Mouse (Mus musculus): Measurements from ENCODE around the gene Usp37. TPM values are rescaled to one million over a fixed set of nuclear protein-coding genes. Genes with fewer than 3 reads are reported as not detected.

Usp37 gene
- polyA plus RNA-seq (2015; fragmentation: Nextera tagmentation; extraction: Ambion mirVana): 24.1 and 26.6 TPM in 2 replicates

DNA sequence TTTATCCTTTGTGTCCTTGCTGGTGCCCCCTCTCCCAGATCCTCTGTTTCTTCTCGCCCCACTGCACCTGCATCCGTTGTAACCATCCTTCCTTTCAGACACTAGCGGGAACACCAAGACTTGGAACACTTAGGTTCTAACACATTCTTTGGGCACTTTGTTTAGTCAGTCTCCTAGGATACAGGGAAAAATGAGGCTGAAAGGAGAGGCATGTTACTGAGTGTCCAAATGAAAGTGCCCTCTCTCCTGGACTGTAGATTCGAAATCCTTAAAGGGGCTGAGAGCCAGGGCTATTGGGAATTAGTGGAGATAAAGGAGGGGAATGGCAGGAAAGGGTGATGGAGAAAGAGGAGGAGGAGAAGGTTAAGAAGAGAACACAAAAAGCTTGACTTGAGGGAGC lies at the start of gene Usp37:
Usp37 (minus strand) TSS at position 101 of the 400 bp plus-strand sequence.
- Histone ChIP-seq H3K4me1 (no peaks in the 10 kb centered on the region), H3K9me3 (no peaks in the 10 kb centered on the region), H3K9ac (no peak within 1 kb of the TSS), H3K4me3 (replicated peaks) (no peak within 1 kb of the TSS), H3K27me3 (replicated peaks) (no peaks in the 10 kb centered on the region), H3K4me2 (no peak within 1 kb of the TSS), H3K27ac (no peak within 1 kb of the TSS), H3K36me3 (no peaks in the 10 kb centered on the region)
- WGBS: 78% methylated on average over 4 of the region's 4 CpGs
- no peak for ATAC-seq (ENCODE audit: insufficient read depth, low FRiP score, low read depth)

DNA sequence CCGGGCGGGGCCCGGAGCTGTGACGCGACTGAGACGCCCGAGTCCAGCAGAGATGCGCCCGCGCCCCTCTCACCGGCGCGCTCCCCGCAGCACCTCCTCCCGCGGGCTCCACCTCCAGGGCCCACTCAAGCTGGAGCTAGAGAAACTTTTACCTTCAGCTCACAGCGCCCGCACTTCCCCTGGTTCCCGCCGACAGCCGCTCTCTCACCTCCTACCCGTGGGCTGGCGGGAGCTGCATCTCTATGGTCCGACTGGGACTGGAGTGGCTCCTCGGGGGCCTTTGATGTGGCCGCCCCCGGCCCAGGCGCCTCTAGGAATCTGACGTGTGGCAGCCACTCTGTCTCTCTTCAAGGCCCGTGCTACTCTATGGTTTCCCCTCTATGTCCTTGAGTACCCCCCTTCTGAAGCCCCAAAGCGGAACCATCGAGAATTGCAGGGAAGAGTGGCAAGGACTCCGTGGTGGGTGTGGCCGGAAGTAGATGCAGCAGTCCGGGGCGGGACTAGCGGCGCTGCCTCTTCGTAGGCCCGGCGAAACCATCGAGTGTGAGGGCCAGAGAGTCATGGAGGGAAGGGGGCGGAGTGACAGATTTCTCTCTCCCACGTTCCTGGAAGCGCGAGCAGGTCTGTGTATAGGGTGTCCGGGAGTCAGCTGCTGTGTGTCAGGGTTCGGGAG lies 43.8 kb upstream of the Usp37 start, which contains the start of the genes Zfp142 and Bcs1l:
Zfp142 (minus strand) TSS at position 474 of the 673 bp plus-strand sequence.
Bcs1l (plus strand) TSS at position 517 of the 673 bp plus-strand sequence.
- Histone ChIP-seq H3K9me3 (no peaks in the 10 kb centered on the region), H3K9ac (peak within 1 kb of the TSS; percentile 82), H3K36me3 (peaks cover 18% of the 10 kb centered on the region), H3K27me3 (replicated peaks) (no peaks in the 10 kb centered on the region), H3K4me3 (replicated peaks) (peak within 1 kb of the TSS; percentile 94), H3K4me2 (peak within 1 kb of the TSS; percentile 92), H3K4me1 (peaks cover 11% of the 10 kb centered on the region), H3K27ac (peak within 1 kb of the TSS; percentile 89)
- ATAC-seq (ENCODE audit: insufficient read depth, low FRiP score, low read depth): peak; percentile 98
- WGBS: 0% methylated on average over 48 of the region's 48 CpGs

DNA sequence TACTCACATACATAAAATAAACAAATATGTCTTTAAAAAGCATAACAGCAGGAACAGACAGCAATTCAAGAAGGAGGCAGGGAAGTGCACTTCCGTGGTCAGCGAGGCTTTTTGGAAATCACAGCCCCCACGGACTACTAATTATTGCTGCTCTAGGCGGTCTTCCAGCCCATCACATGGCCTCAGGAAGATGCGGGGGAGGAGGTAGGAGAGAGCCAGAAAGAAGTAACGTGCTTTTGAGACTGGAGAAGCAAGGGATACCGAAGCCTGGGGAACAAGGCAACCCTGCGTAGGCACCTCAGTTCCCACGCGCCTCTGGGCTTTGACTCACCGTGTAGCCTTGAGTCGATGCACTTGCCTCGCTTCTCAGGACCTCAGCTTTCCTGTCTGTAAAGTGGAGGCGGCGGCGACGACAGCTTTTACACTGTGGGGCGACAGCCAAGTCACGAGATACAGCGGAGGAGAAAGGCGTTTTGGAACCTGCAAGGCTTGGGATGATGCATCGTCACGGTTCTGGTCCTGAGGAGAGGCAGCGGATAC lies 43.2 kb upstream of the Usp37 start:
- Histone ChIP-seq H3K9ac (peak overlapping the region; percentile 73), H3K4me3 (replicated peaks) (peak overlapping the region; percentile 94)

DNA sequence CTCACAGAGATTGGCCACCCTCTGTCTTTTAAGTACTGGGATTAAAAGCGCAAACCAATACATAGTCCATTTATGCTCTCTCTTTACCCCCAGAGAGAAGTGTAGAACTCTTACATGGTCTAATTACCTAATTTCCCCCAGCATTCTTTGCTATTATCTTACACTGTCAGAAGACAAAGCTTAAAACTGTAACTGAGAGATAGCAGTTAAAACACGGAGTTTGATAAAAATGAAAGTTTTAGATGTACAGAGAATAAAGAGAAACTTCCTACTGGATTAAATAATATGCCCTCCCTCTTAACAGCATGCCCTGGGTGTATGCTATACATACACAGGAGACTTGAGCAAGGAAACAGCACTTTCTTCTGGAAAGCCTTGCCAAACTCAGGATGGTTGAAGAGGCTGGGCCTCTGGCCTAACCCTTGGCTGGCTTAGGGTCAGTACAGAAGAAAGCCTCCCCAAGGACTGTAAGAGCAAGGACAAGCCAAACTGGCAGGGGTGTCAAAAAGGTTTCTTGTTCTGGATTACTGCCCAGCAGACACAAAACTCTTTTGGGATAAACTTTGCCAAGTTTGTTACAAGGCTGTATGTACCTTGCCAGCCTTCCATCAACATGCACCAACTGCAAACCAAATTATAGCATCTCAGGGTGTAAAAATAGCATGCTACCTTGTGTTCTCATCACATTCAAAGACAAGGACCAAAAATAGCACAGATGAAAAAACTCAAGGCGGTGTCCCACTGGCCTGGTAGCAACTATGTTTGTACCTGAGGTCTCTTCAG lies 40.7 kb upstream of the Usp37 start:
- H3K4me1 ChIP-seq: peaks cover 11% of the 10 kb centered on the region
- H3K36me3 ChIP-seq: peaks cover 5% of the 10 kb centered on the region; the same call in 1 of the 2 replicates
- H3K27me3 ChIP-seq (replicated peaks): no peaks in the 10 kb centered on the region
- H3K4me3 ChIP-seq (replicated peaks): no peak overlapping the region
- no peak overlapping the region for H3K4me2 ChIP-seq
- no peak overlapping the region for H3K27ac ChIP-seq
- no peaks in the 10 kb centered on the region for H3K9me3 ChIP-seq
- ATAC-seq (ENCODE audit: insufficient read depth, low FRiP score, low read depth): no peak
- 93% methylated on average over 3 of the region's 3 CpGs for WGBS
- H3K9ac ChIP-seq: no peak overlapping the region

More for the DNA sequence above, 43.2 kb upstream of the Usp37 start:
- Histone ChIP-seq H3K4me2 (peak overlapping the region; percentile 92), H3K27me3 (replicated peaks) (no peaks in the 10 kb centered on the region), H3K9me3 (no peaks in the 10 kb centered on the region), H3K4me1 (peaks cover 11% of the 10 kb centered on the region), H3K36me3 (peaks cover 18% of the 10 kb centered on the region), H3K27ac (peak overlapping the region; percentile 89)
- no peak for ATAC-seq (ENCODE audit: insufficient read depth, low FRiP score, low read depth)
- WGBS: under 1% methylated on average over 24 of the region's 24 CpGs

DNA sequence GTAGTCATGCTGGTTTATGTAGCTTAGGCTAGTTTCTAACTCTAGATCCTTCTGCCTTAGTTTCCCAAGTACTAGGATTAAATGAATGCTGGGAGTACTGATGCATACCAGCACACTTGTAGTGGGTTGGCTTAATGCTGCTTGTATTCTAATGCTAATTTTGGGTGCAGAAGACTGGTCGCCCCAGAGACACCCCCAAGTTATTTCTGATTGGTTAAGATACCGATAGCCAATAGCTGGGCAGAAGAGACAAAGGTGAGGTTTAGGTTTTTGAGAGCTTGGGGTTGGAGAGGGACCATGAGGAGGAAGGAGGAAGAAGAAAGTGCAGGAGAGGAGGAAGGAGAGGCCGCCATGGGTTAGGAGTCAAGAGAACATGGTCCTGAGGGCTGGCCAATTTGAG lies 38.5 kb upstream of the Usp37 start:
- H3K9me3 ChIP-seq: no peaks in the 10 kb centered on the region
- no peaks in the 10 kb centered on the region for H3K27me3 ChIP-seq (replicated peaks)
- peaks cover 12% of the 10 kb centered on the region; the same call in 1 of the 2 replicates for H3K36me3 ChIP-seq
- 80% methylated on average over 3 of the region's 3 CpGs for WGBS
- H3K4me1 ChIP-seq: peaks cover 8% of the 10 kb centered on the region
- no peak for ATAC-seq (ENCODE audit: insufficient read depth, low FRiP score, low read depth)
- H3K27ac ChIP-seq: no peak overlapping the region
- H3K4me2 ChIP-seq: no peak overlapping the region
- H3K9ac ChIP-seq: no peak overlapping the region
- H3K4me3 ChIP-seq (replicated peaks): no peak overlapping the region

DNA sequence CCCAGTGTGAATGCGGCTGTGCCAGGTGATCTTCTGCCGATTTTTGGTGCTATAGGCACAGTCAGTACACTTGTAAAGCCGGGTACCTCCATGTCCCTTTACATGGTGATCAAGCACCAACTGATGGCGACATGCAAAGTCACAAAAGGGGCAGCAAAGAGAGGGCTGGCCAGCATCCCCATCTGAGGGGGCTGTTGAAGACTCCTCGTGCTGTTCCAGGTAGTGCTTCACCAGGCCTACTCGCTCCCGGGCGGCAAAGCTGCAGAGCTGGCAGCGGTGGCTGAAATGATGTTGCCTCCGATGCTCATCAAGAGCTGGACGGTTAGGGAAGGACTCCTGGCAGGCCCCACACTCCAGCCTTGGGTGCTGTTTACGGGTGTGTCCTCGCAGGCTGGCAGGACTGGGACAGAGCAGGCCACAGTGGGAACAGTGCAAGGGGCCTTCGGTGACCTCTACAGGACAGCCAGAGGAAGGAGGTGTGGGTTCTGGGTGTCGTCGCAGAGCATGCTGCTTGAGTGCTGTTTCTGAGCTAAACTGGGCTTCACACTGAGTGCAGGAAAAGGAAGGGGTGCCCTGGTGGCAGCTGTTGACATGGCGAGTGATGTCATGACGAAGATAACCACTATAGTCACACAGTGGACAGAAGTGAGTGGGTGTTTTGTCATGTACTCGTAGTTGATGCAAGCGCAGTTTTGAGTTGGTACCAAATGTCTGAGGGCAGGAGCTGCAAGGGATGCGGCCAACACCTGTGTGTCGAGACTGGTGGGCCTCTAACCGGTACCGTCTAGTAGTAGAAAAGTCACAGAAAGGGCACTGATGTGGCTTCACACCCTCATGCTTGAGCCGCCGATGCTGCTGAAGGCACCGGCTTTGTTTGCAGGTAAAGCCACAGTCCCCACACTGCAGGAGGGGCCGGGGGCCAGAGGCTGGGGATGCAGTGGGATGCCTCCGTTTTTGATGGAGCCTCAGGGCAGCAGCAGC lies 25.9 kb upstream of the Usp37 start:
- Histone ChIP-seq H3K27ac (no peak overlapping the region), H3K4me3 (replicated peaks) (no peak overlapping the region), H3K4me2 (no peak overlapping the region), H3K36me3 (peaks cover 74% of the 10 kb centered on the region), H3K9me3 (no peaks in the 10 kb centered on the region), H3K4me1 (no peaks in the 10 kb centered on the region), H3K9ac (no peak overlapping the region), H3K27me3 (replicated peaks) (no peaks in the 10 kb centered on the region)
- no peak for ATAC-seq (ENCODE audit: insufficient read depth, low FRiP score, low read depth)
- 91% methylated on average over 29 of the region's 29 CpGs for WGBS

DNA sequence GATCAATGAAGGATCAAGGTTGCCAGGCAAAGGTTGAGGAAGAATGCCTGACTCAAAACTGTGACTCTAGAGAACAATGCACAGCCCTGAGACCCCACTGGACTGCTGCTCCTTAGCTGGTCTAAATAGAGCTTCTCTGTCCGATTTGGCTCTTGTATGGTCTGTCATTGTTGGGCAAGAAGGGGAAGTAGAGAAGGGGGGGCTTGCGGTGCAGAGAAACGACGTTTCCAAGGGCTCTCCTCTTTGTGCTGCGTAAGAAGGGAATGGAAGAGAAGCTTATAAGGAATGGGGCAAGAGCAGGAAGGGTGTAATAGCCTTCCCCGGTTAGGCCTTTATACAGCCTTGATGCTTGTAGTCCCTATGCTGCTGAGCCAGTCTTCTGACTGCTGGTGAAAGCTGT lies 21.8 kb upstream of the Usp37 start:
- Histone ChIP-seq H3K4me2 (no peak overlapping the region), H3K27me3 (replicated peaks) (no peaks in the 10 kb centered on the region), H3K4me3 (replicated peaks) (no peak overlapping the region), H3K36me3 (peaks cover 56% of the 10 kb centered on the region), H3K4me1 (no peaks in the 10 kb centered on the region), H3K27ac (no peak overlapping the region), H3K9me3 (no peaks in the 10 kb centered on the region), H3K9ac (no peak overlapping the region)
- WGBS: 85% methylated on average over 6 of the region's 6 CpGs
- ATAC-seq (ENCODE audit: insufficient read depth, low FRiP score, low read depth): no peak

DNA sequence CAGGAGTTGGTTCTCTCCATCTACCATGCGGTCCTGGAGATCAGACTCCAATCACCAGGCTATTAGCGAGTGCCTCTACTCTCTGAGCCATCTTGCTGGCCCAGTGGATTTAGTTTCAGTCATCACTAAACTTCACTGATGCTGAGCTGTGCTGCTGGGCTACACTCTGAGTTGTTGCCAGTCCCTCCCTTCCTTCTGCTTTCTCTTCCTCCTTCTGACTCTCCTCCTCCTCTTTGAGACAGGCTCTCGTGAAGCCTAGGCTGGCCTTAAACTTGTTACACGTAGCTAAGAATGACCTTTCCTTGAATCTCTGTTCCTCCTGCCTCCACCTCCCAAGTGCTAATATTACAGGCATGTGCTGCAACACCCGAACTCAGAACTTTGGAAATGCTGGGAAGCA lies 15.0 kb upstream of the Usp37 start:
- no peak for ATAC-seq (ENCODE audit: insufficient read depth, low FRiP score, low read depth)
- Histone ChIP-seq H3K9me3 (no peaks in the 10 kb centered on the region), H3K4me3 (replicated peaks) (no peak overlapping the region), H3K4me1 (no peaks in the 10 kb centered on the region), H3K4me2 (no peak overlapping the region), H3K9ac (no peak overlapping the region), H3K27me3 (replicated peaks) (no peaks in the 10 kb centered on the region), H3K27ac (no peak overlapping the region), H3K36me3 (peaks cover 4% of the 10 kb centered on the region)
- WGBS: 76% methylated on average over 5 of the region's 5 CpGs

DNA sequence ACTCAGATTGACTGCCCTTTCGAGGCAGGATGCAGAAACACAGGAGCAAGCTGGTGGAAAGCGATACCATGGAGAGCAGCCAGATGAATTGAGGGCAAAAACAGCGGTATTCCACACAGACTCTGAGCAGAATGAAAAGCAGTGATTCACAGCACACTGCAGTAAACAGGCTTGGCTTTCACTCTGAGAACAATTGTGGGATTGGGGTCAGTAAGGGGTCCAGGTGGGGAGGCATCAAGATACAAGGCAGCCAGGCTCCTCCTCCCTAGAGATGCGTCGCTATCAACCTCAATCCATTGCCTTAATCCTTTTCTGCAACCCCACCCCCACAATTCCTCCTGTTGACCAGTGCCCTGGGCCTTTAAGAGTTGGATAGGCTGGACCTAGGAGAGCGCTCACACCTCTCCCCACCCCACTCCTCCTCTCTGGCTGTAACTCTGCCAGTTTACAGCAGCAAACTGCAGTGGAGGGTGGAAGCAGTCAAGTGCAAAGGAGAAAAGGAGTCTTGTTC lies 1.6 kb downstream of the Usp37 start, which contains the start of gene Plcd4:
Plcd4 (plus strand) TSS at position 438 of the 511 bp plus-strand sequence.
- H3K27me3 ChIP-seq (replicated peaks): no peaks in the 10 kb centered on the region
- no peak within 1 kb of the TSS for H3K4me3 ChIP-seq (replicated peaks)
- no peak within 1 kb of the TSS for H3K27ac ChIP-seq
- WGBS: 9% methylated on average over 6 of the region's 6 CpGs
- 0 out of 2 replicates have a peak within 1 kb of the TSS, but pooled peaks have one; percentile 1 for H3K4me2 ChIP-seq
- no peaks in the 10 kb centered on the region for H3K9me3 ChIP-seq
- no peak for ATAC-seq (ENCODE audit: insufficient read depth, low FRiP score, low read depth)
- no peaks in the 10 kb centered on the region for H3K4me1 ChIP-seq
- no peak within 1 kb of the TSS for H3K9ac ChIP-seq
- no peaks in the 10 kb centered on the region for H3K36me3 ChIP-seq

DNA sequence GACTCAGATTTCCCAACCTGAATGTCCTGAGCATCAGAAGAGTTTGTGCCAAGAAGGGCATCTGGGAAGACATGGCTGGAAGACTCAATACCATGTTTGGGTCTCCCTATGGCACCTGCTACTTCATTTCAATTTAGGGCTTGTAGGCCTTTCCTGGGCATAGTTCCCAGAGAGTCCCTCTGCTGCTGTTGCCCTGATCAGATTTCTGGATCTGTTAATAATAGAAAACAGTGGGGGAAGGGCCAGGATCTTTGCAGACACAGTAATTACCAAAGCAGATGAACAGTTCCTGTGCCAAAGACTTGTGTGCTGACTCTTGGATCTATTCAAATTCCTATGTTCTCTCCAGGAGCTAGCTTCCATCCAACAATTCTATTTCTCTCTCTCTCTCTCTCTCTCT lies 5.4 kb downstream of the Usp37 start:
- Histone ChIP-seq H3K9ac (no peak overlapping the region), H3K36me3 (no peaks in the 10 kb centered on the region), H3K9me3 (no peaks in the 10 kb centered on the region)

DNA sequence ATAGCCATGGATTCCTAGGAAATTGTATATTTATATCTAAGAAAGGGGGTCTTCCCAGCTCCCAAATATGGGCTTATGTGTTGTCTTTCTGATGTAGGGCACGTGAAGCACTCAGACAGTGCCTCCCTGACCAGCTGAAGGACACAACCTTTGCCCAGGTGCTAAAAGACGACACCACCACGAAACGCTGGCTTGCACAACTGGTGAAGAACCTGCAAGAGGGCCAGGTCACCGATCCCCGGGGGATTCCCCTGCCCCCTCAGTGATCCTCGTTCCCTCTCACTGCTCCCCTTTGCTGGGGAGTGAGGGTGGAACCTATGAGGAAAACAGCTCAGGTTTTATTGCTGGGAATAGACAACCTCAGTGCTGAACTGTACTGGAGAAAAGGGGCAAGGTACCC lies 15.5 kb downstream of the Usp37 start:
- Histone ChIP-seq H3K9ac (no peak overlapping the region), H3K27ac (no peak overlapping the region), H3K27me3 (replicated peaks) (no peaks in the 10 kb centered on the region), H3K4me2 (no peak overlapping the region), H3K36me3 (peaks cover 45% of the 10 kb centered on the region), H3K9me3 (no peaks in the 10 kb centered on the region), H3K4me1 (no peaks in the 10 kb centered on the region), H3K4me3 (replicated peaks) (no peak overlapping the region)
- WGBS: 84% methylated on average over 7 of the region's 7 CpGs
- no peak for ATAC-seq (ENCODE audit: insufficient read depth, low FRiP score, low read depth)

More for the DNA sequence above, 5.4 kb downstream of the Usp37 start:
- no peaks in the 10 kb centered on the region for H3K27me3 ChIP-seq (replicated peaks)
- H3K4me3 ChIP-seq (replicated peaks): no peak overlapping the region
- no peak for ATAC-seq (ENCODE audit: insufficient read depth, low FRiP score, low read depth)
- H3K4me2 ChIP-seq: no peak overlapping the region
- no peaks in the 10 kb centered on the region for H3K4me1 ChIP-seq
- no peak overlapping the region for H3K27ac ChIP-seq
